Mouse (Mus musculus) neutrophil, adult 5-6 weeks (primary cell): ENCODE measurements around the gene Suclg2. TPM values are rescaled to one million over a fixed set of nuclear protein-coding genes. Genes with fewer than 3 reads are reported as not detected.

Experiments used
- ATAC-seq: fragments of 151-379, 151-347 bp; 2 replicates; pipeline ENCODE4 v1.8.0; 2017; ENCODE audit warnings: mild to moderate bottlenecking, moderate TSS enrichment; ENCODE audit not compliant: insufficient number of reproducible peaks, poor library complexity, low FRiP score, severe bottlenecking; ENCODE audit errors: extremely low read depth
- total RNA-seq: library from RNA; stranded (forward); fragments of 200-1000 nt; gene quantifications from 2 replicates; pipeline ENCODE4 v1.2.3, GENCODE M21; 2017

The Suclg2 gene
- total RNA-seq, 1 experiment from 2014 or later: 28.9 TPM

GRCm38 (mm10) chr6:95514726-95515125 is 203.9 kb downstream of the Suclg2 start:
- ATAC-seq: no peak

GRCm38 (mm10) chr6:95511689-95512088 is 206.9 kb downstream of the Suclg2 start:
- no peak for ATAC-seq

GRCm38 (mm10) chr6:95500771-95501170 is 217.8 kb downstream of the Suclg2 start:
- ATAC-seq: no peak

- no peak for ATAC-seq
Observed at GRCm38 (mm10) chr6:95499639-95500038, 219.0 kb downstream of the Suclg2 start.

- ATAC-seq: no peak
Observed at GRCm38 (mm10) chr6:95492216-95492956, 226.2 kb downstream of the Suclg2 start.

GRCm38 (mm10) chr6:95491043-95491442 is 227.6 kb downstream of the Suclg2 start:
- no peak for ATAC-seq

- no peak for ATAC-seq
Observed at GRCm38 (mm10) chr6:95485791-95486190, 232.8 kb downstream of the Suclg2 start.

GRCm38 (mm10) chr6:95484183-95484818 is 234.3 kb downstream of the Suclg2 start:
- ATAC-seq: no peak

- no peak for ATAC-seq
Observed at GRCm38 (mm10) chr6:95483686-95484085, 234.9 kb downstream of the Suclg2 start.

GRCm38 (mm10) chr6:95483127-95483526 is 235.5 kb downstream of the Suclg2 start:
- no peak for ATAC-seq

- ATAC-seq: no peak
Observed at GRCm38 (mm10) chr6:95479801-95480200, 238.8 kb downstream of the Suclg2 start.

- no peak for ATAC-seq
Observed at GRCm38 (mm10) chr6:95469521-95469920, 249.1 kb downstream of the Suclg2 start.

- ATAC-seq: no peak
Observed at GRCm38 (mm10) chr6:95465322-95465721, 253.3 kb downstream of the Suclg2 start.

GRCm38 (mm10) chr6:95459372-95459771 is 259.2 kb downstream of the Suclg2 start:
- ATAC-seq: no peak

- ATAC-seq: no peak
Observed at GRCm38 (mm10) chr6:95446151-95446550, 272.4 kb downstream of the Suclg2 start.

GRCm38 (mm10) chr6:95445036-95445435 is 273.6 kb downstream of the Suclg2 start:
- ATAC-seq: no peak
